Mouse (Mus musculus): ENCODE data around the gene Tcaf2.

Tcaf2 gene

DNA sequence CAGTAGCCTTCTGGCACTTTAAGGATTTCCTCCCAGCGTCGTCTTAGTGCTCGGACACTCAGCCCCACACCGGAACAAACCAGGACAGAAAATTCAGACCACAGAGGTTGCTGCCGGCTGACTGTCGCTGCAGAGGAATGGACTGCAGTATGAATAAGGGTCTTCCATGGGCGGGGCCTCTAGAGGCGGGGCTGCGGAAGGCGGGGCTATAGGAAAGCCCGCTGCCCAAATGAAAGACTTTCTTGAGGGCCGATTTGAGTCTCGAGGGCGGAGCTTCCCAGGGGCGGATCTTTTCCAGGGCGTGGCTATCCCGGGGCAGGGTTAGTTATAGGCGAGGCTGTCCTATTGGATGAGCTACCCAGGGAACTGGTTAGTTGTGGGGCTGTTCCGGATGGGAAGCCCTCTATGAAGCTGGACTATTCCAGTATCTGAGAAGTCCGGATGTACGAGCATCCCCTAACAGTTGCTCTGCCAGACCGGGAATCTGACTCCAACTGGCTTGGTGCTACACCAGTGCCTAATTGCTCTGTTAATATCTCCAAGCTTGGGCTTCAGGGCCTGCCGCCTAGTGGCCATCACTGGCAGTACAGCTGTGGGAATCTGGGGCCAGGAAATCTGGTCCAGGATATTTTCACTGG, at the start of gene Tcaf2:
TSS of gene Tcaf2 (minus strand) at position 343 of the 638 bp plus-strand sequence.
- peak; percentile 78 to 82 for DNase-seq

GRCm38 (mm10) chr6:42692517-42693190, 47.6 kb upstream of the Tcaf2 start:
- peak; percentile 83 to 91 for DNase-seq

GRCm38 (mm10) chr6:42692154-42692516, 47.1 kb upstream of the Tcaf2 start:
- peak; percentile 84 to 93 for DNase-seq

- DNase-seq, result no peak
These were observed 44.7 kb upstream of the Tcaf2 start for GRCm38 (mm10) chr6:42689761-42690160.

- DNase-seq, result no peak
These were observed 42.9 kb upstream of the Tcaf2 start for GRCm38 (mm10) chr6:42687907-42688306.

GRCm38 (mm10) chr6:42680077-42680476, 35.0 kb upstream of the Tcaf2 start:
- DNase-seq, result no peak

DNA sequence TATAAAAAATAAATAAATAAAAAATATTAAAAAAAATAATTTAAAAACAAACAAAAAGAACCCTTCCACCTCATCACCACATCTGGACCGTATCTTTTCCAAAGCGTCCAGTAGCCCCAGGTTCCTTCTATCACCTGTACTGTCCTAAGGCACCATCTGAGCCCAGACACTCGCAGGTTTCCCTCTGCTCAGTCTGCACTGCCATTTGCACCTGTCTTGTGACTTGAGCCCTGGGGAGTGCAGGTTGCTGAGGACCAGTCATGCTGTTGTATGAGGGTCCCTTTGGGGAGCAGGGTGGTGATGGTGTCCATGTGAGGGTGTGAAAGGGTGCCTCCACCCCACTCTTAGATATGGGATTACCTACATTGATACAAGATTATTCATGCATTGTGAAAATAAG, 31.0 kb upstream of the Tcaf2 start:
- DNase-seq, result no peak

DNA sequence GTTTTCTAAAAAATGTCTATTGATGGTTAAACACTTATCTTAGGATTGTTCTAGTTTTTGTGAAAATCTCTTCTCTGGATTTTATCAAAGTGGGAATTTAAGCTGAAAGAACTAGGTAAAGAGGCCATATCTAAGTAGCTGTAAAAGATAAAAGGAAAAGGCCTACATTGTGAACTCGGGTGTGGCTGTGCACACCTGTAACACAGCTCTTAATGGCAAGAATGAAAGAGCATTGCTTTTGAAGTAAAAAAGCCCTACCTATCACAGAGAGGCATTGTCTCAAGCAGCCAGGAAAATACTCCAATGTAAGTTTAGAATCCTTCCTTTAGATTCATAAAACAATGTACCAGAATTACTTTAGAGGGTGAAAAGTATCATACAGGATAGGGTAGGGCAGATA, 26.7 kb upstream of the Tcaf2 start:
- DNase-seq, result no peak

GRCm38 (mm10) chr6:42667722-42668121, 22.7 kb upstream of the Tcaf2 start:
- DNase-seq, result no peak

- no peak for DNase-seq
These were observed 16.7 kb upstream of the Tcaf2 start for GRCm38 (mm10) chr6:42661739-42662138.

DNA sequence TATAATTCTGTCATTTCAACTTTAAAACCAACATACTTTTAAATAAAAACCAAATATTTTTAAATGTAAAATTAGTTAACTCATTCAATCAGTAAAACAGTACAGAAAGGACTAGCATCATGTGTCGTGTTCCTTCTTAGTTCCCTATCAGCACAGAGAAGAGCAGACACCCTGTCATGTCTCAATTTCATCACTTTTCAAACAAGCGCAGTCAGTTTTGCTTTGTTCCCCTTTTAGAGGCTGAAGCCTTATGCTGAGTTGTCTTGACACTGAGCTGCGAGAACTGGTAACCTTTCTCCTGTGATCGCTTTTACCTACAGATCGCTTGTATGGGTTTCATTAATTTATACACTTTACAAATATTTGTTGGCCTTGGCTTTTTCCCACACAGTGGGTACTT, 10.7 kb downstream of the Tcaf2 start:
- no peak for DNase-seq

- DNase-seq, result no peak
These were observed 13.7 kb downstream of the Tcaf2 start for GRCm38 (mm10) chr6:42631395-42631794.

GRCm38 (mm10) chr6:42616904-42617303, 28.1 kb downstream of the Tcaf2 start:
- no peak for DNase-seq

DNA sequence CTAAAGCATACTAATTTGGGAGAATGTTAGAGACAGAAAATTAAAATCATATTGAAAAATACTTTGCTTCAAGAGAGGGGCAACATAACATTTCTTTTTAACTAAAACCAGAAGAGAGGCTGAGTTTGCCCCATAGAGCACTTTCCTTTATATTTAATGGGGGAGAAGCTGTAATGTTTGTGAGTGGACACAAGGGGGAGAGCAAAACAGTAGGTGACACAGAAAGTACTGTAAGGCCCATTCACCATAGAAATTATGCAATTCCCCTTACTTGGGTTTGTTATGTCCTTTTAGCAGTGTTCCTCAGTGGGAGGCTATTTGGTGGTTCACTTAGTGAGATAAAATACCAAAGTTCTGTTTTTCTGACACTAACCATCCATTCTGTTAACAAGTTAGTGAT, 32.8 kb downstream of the Tcaf2 start:
- no peak for DNase-seq

GRCm38 (mm10) chr6:42610954-42611522, 34.0 kb downstream of the Tcaf2 start:
- no peak for DNase-seq

DNA sequence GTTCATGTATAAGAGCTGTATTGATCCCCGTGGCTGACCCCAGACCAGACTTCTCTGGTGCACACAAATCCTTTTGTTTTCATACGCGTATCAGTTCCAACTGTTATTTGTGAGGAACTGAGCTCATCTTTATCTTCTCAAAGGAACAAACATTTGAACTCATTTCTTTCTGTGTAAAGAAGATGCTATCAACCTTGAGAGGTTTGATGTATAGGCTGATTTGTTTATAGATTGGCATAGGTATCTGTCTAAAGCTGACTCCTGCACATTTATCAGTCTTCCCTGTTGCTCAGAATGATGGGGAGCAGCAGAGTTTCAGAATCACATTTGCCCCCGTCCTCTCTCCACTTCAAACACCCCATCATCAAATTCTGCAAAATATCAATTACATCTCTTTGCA, 47.5 kb downstream of the Tcaf2 start, which contains the start of gene Tcaf3:
TSS of gene Tcaf3 (minus strand) at position 101 of the 400 bp plus-strand sequence.
- DNase-seq, result no peak

DNA sequence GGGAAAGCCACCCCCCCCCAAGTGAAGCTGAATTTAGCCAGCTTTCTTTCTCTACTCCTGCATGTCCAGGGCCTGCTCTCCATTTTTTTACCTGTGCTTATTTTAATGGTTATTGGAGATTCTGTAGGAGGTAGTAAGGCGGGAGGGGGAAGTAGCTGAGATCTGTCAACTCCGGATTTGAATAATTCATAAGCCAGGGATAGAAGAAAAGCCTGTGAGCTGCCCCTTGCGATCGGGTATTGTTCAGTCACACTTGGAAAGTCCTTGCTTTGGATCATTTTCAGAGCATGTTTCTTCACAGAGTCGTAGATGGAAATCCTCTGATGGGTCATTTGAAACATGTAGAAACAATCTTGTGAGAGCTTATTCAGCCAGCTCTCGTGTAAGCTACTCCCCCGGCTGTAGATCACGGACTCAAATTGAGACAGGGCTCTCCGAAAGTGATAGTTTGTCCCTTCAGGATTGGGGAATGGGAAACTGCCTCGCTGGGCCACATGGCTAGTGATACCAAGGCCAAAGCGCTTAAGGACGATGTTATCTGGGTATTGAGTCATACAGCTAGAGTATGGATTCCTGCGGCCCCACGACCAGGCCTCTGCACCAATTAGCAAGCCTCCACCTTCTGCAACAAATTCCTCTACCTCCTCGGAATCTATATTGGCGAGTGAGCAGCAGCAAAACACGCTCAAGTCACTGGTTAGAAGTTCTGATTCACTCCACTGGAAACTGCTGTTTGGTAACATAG, 51.7 kb downstream of the Tcaf2 start:
- DNase-seq, result no peak

DNA sequence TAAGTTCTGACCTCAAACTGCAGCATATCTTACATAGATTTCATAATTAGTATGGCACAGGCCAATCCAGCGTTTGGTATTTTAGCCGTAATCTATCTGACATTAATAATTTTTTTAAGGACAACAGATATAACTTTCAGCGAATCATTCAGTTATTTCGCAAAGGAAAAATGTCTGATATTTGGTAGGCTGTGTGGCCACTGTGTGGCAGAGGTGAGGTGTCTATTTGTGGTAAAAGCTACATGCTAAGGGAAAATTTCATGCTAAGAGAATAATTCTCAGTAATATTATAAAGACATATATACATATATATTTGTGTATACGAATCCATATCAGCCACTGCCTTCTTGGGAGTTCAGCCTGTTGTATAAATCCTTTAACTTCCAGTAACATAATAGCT, 58.5 kb downstream of the Tcaf2 start:
- DNase-seq, result no peak

DNA sequence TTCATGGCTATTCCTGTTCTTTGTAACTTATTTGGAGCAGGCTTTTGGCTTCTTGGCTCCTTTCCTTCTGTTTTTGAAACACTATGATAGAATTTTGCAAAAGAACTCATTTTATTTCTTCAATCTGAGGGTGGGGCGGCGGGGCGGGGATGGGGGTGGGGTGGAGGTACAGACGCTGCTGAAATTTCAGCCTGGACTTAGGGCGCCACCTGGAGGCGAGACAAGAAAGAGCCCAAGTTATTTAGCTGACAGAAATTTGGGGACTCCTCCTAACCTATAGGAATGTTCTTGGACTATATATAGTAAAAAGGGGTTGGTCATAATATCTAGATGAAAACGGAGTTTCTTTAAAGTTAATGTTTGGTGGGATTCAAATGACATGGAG, 61.6 kb downstream of the Tcaf2 start:
- peak; percentile 51 to 68 for DNase-seq

- DNase-seq, result no peak
These were observed 62.1 kb downstream of the Tcaf2 start for GRCm38 (mm10) chr6:42582741-42583487.

DNA sequence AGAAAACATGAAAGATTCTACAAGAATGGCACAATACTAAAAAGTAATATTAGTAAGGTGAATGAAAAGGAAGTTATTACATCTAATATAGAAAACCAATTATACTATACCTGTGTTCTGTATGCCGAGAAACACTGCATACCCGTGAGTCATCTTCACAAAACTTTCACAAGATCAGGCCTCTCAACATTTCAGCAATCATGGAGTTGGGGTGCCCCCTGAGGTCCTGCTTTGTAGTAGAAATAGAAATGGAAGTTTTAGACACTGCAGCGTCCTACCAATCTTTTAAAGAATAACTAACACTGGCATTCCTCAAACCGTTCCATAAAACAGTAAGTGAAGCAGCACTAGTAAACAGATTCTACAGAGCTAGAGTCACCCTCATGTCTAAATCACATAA, 66.4 kb downstream of the Tcaf2 start:
- no peak for DNase-seq

DNA sequence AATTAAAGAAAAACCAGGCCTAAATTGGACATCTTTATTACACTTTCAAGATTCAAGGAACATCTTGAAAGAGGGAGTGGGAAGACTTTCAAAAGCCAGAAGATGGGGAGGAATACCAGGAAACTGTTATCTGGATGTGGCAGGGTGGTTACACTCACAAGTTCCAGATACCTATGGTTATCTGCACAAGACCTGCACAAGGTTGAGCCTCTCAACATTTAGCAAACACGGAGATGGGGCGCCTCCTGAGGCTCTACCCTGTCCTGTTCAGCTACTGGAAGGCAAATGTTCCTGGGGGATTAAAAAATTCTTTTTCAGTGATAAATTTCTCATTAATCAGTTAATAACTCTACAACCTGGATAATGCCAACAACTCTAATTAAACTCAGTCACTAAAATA, 67.6 kb downstream of the Tcaf2 start:
- DNase-seq, result no peak
